Mouse (Mus musculus) forebrain, embryonic 10.5 days (tissue): ENCODE data around the gene Bmpr1a. TPM values are rescaled to one million over a fixed set of nuclear protein-coding genes. Genes with fewer than 3 reads are reported as not detected.

Experiments used
- DNase-seq: peaks from one replicate; pipeline ENCODE4 v3.0.0-alpha.2; 2017; ENCODE audit warnings: low spot score; ENCODE audit errors: extremely low spot score
- H3K27ac ChIP-seq: fragments of 300-500 bp; sonication (generic); 2 replicates; pipeline ENCODE4 v1.5.1; 2016; ENCODE audit warnings: mild to moderate bottlenecking
- H3K27me3 ChIP-seq: fragments of 300-500 bp; sonication (generic); 2 replicates; pipeline ENCODE4 v1.6.1; 2016; ENCODE audit warnings: mild to moderate bottlenecking; ENCODE audit not compliant: poor library complexity, severe bottlenecking
- H3K36me3 ChIP-seq: fragments of 300-500 bp; sonication (generic); replicated peaks from 2 replicates; pipeline ENCODE4 v1.6.1; 2016; ENCODE audit warnings: mild to moderate bottlenecking, moderate library complexity
- H3K4me1 ChIP-seq: fragments of 300-500 bp; sonication (generic); 2 replicates; pipeline ENCODE4 v1.6.1; 2016
- H3K4me3 ChIP-seq: fragments of 300-500 bp; sonication (generic); 2 replicates; pipeline ENCODE4 v1.5.1; 2016; ENCODE audit warnings: mild to moderate bottlenecking, moderate library complexity
- H3K9me3 ChIP-seq: fragments of 300-500 bp; sonication (generic); 2 replicates; pipeline ENCODE4 v1.6.1; 2016; ENCODE audit warnings: mild to moderate bottlenecking, moderate library complexity
- WGBS: fragments of 180-500 bp; shearing (Covaris S2); methylation state at CpG from one replicate; pipeline ENCODE4 v1.1.7; 2016; 5-methylcytosine and 5-hydroxymethylcytosine counted together
- polyA plus RNA-seq: library from polyadenylated mRNA; unstranded; fragments of >200 nt; fragmentation: Nextera tagmentation; extraction: Ambion mirVana; gene quantifications from 2 replicates; pipeline ENCODE4 v1.2.1, GENCODE M21; 2016

The Bmpr1a gene
- polyA plus RNA-seq, 1 experiment from 2014 or later, result 44.5 TPM

DNA sequence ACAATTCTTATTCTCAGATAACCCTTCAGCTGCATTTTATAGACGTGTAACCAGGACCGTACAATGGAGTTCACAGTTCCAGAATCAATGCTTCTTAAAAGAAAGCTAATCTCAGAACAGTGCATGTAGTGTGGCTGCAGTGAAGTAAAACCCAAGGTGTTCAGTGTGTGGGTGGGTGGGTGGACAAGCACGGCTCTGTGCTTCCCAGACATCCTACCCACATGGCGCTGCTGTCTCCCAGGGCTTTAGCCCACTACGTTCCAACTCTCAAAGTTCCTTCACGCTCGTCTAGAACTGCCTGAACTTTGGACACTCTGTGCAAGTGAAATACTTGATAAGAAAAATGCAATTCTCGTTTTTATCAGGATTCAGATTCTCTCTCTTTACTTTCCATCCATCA, 19.6 kb upstream of the Bmpr1a start, which contains the start of gene 9230112D13Rik:
TSS of gene 9230112D13Rik (minus strand) at position 101 of the 400 bp plus-strand sequence.
- Histone ChIP-seq H3K4me1 (no peaks in the 10 kb centered on the region), H3K27me3 (peaks cover 16% of the 10 kb centered on the region), H3K4me3 (no peak within 1 kb of the TSS), H3K36me3 (no peaks in the 10 kb centered on the region), H3K27ac (no peak within 1 kb of the TSS), H3K9me3 (no peaks in the 10 kb centered on the region)
- DNase-seq, result no peak
- WGBS, result 93% methylated on average over 8 of the region's 8 CpGs

DNA sequence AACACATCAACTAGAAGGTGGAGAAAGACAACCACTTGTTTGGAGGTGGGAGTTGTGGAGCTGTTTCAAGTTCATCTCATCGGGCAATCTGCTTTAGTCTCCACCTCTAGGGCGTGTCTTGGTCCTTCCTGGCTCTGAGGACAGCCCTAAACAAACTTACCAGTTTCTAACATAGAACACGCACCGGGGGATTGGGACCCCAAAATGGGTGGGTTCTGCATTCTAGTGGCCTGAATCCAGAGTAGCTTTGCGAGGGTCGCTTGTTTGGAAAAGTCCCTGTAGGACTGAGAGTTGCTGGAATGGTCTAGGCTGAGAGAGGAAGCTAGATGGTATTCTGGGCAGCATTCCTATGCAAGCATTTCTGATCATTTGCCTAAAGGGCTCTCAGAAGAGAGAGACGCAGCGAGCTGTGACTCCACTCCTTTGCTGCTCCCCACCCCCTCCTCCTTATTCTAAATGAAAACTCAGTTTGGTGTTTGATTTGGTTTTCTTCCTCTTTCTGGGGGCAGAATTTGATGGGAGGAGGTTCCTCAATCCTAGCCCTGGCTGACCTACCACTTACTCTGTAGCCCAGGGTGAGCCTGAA, 14.9 kb upstream of the Bmpr1a start:
- Histone ChIP-seq H3K36me3 (no peaks in the 10 kb centered on the region), H3K4me1 (no peaks in the 10 kb centered on the region), H3K27me3 (peaks cover 14% of the 10 kb centered on the region), H3K9me3 (no peaks in the 10 kb centered on the region), H3K4me3 (no peak overlapping the region), H3K27ac (no peak overlapping the region)
- WGBS, result 90% methylated on average over 8 of the region's 8 CpGs
- no peak for DNase-seq

DNA sequence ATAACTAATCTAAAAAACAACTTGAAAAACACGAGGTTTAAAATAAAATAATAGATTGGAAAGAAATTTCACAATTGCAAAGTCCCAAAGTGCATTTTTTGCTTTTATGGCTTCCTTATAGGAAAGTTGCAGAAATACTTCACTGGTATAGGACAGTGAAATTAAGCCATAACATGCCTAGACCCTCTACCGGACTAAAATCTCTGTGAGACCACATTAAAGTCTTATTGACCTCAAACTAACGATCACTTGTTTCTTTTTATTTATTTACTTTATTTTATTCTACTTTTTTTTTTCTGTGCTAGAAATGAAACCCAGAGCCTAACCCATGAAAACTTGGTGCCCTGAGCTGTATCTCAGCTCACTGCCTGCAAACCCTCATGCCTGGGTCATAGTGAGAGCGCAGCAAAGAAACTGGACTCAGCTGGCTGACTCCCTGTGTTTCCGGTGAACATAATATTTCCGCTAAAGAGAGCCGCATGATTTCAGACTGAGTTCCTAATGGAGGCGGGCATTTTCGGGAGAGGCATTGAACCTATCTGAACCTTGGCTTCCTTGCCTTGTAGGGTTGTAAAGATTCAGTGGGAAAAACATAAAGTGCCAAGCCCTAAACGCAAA, 13.9 kb upstream of the Bmpr1a start:
- H3K9me3 ChIP-seq, result no peaks in the 10 kb centered on the region
- no peak overlapping the region for H3K4me3 ChIP-seq
- WGBS, result 95% methylated on average over 10 of the region's 10 CpGs
- no peak overlapping the region for H3K27ac ChIP-seq
- peaks cover 12% of the 10 kb centered on the region for H3K27me3 ChIP-seq
- H3K4me1 ChIP-seq, result no peaks in the 10 kb centered on the region
- no peaks in the 10 kb centered on the region for H3K36me3 ChIP-seq
- DNase-seq, result no peak

DNA sequence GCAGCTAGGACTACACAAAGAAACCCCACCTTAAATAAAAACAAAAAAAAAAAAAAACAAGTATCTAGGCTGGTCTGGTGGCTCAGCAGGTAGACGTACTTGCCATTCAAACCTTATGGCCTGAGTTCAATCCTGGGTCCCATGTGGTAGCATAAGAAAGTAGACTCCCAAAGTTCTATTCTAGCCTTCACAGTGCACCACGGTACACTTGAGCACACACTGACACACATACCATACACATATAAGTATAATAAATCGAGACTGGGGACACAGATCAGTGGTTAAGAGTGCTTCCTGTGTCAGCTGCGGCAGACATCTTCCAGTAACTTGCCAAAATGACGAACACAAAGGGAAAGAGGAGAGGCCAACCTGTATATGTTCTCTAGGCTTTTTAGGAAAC, 12.7 kb upstream of the Bmpr1a start:
- Histone ChIP-seq H3K27ac (no peak overlapping the region), H3K9me3 (no peaks in the 10 kb centered on the region), H3K27me3 (peaks cover 12% of the 10 kb centered on the region; the same call in 1 of the 2 replicates), H3K4me1 (no peaks in the 10 kb centered on the region), H3K36me3 (no peaks in the 10 kb centered on the region), H3K4me3 (no peak overlapping the region)
- DNase-seq, result no peak
- 90% methylated on average over 5 of the region's 5 CpGs for WGBS

DNA sequence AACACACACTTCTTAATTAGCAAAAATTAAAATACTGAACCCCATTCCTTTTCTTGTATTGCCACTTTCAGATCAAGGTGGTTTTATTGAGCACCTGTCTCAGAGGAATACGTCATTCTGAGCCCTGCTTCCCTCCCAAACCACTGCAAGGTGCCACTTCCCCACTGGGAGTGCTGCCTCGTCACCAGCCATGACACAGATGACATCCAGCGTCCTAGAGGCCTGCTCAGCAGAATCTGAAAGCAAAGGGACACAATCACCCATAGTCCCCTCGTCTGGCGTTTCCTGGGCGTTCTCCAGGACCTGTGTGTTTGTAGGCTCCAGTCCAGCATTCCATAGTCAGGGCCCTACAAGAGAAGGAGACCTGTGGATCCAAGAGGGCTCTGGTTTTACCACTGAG, 11.0 kb upstream of the Bmpr1a start:
- Histone ChIP-seq H3K27ac (no peak overlapping the region), H3K4me3 (no peak overlapping the region), H3K36me3 (no peaks in the 10 kb centered on the region), H3K27me3 (peaks cover 12% of the 10 kb centered on the region; the same call in 1 of the 2 replicates), H3K4me1 (0 out of 2 replicates have a peak, but pooled peaks cover under 1% of the 10 kb centered on the region), H3K9me3 (no peaks in the 10 kb centered on the region)
- WGBS, result 50% methylated on average over 6 of the region's 6 CpGs
- DNase-seq, result no peak

DNA sequence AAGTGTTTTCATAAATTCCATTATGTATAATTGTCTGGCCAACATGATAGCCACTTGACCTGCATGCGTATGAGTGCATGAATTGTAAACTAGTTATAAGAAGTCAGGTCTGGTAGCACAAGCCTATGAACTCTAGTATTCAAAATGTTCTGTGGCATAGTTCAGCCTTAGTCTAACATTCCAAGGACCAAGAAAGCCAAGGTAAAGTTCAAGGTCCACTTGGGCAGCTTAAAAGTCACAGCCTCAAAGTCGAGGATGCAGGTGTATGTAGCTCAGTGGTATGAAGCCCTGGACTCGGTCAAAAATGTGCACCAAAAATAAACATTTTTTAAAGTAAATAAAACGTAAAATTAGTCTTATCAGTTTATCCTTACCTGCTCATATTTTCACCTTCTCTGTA, 9.5 kb upstream of the Bmpr1a start:
- no peak for DNase-seq
- WGBS, result 88% methylated on average over 4 of the region's 4 CpGs

DNA sequence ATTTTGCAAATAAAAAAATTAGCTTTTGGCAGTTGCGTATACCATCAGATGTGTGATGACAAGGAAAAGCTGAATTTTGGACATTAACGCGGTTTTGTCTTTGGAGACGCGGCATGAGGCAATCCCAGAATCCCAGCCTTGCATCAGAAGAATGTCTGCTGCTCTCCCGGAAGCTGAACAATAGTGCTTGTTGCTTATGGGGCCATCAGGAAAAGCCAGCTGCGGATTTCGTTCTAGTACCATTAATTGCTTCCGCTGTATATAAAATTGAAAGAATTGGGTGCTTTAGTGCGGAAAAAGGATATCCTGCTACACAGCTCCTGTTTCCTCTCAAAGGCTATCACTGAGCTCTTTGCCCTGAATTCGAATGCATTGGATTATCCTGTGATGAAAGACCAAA, 8.8 kb upstream of the Bmpr1a start:
- Histone ChIP-seq H3K4me1 (peaks cover 15% of the 10 kb centered on the region), H3K27ac (no peak overlapping the region), H3K4me3 (no peak overlapping the region), H3K27me3 (0 out of 2 replicates have a peak, but pooled peaks cover 6% of the 10 kb centered on the region), H3K36me3 (no peaks in the 10 kb centered on the region), H3K9me3 (no peaks in the 10 kb centered on the region)
- 80% methylated on average over 11 of the region's 11 CpGs for WGBS
- DNase-seq, result no peak

More for the DNA sequence above, 9.5 kb upstream of the Bmpr1a start:
- Histone ChIP-seq H3K4me3 (no peak overlapping the region), H3K27me3 (0 out of 2 replicates have a peak, but pooled peaks cover 6% of the 10 kb centered on the region), H3K9me3 (no peaks in the 10 kb centered on the region), H3K4me1 (peaks cover 14% of the 10 kb centered on the region), H3K36me3 (no peaks in the 10 kb centered on the region), H3K27ac (no peak overlapping the region)

DNA sequence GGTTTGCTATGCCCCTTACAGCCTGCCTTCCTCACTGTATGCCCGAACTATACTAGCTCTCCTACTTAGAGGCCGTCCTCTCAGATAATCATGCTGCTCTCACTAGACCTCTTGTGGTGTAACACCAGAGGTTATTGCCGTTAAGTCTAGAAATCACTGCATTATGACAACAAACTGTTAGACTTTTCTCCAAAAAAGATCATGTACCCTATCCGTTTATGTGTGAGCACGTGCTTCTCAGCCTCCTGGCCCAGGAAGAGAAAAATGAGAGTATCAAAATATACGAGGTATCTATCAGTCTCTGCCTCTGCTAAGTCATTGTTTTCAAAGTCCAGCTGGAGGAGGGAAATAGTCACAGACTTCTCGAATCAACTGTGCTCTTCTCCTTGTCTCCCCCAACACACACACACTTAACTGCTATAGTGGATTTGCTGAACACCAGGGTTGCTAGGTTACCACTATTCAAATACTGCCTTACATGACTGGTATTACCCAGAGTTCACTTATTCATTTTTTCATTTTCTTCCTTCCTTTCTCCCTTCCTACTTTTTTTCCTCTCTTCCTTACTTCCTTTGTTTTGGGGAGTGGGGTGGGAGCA, 5.8 kb upstream of the Bmpr1a start:
- Histone ChIP-seq H3K36me3 (no peaks in the 10 kb centered on the region), H3K4me3 (no peak overlapping the region), H3K27ac (no peak overlapping the region), H3K9me3 (no peaks in the 10 kb centered on the region), H3K4me1 (peaks cover 17% of the 10 kb centered on the region), H3K27me3 (peaks cover 14% of the 10 kb centered on the region)
- no peak for DNase-seq
- 69% methylated on average over 7 of the region's 7 CpGs for WGBS

DNA sequence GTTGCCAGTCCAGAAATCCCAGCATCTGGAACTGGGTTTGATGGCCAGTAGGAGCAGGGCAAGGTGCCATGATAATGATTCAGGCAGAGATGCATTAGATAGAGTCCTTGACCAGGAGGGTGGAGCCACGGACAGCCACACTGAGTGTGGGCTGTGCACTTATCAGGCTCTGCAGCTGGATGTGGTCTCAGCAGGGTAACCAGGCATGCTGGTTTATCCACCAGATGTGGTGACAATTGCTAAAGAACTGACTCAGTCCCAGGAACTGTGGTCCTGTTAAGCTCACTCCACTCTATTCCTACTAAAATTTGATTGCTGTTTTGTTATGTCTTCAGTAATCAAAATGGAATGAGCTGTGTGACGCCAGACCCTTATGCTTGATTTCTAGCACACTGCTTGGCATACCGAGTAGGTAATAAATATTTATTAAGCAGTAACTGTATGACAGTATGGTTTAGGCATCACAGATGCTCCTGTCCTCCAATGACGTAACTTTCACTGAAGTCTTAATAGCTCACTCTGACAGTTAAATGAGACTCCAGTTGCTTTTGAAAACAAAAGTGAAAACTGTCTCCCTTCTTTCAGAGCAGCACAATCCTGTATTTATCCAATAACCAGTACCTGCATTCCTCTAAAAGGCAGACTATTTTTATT, 5.2 kb upstream of the Bmpr1a start:
- Histone ChIP-seq H3K27ac (no peak overlapping the region), H3K27me3 (peaks cover 14% of the 10 kb centered on the region), H3K4me1 (peaks cover 23% of the 10 kb centered on the region), H3K9me3 (no peaks in the 10 kb centered on the region), H3K36me3 (no peaks in the 10 kb centered on the region), H3K4me3 (no peak overlapping the region)
- WGBS, result 75% methylated on average over 4 of the region's 4 CpGs
- no peak for DNase-seq

DNA sequence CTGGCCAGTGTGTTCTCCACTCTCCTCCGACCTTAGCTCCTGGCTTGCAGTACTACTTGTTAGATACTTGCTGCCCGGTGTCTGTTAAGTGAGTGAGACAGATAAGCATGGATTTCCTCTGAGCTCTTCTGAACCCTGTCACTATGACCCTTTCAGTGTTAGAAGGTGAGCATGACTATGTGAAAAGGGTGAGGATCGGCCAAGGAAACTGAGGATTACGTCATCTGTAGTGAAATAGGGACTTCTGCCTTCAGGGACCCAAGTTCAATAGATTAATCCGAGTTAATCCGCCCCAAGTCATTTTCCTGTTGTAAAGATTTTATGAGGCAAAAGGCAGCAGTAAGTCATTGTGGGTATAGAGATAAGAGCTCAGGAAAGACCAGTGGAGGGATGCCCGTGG, 2.2 kb upstream of the Bmpr1a start:
- Histone ChIP-seq H3K27ac (no peak overlapping the region), H3K27me3 (peaks cover 14% of the 10 kb centered on the region), H3K9me3 (no peaks in the 10 kb centered on the region), H3K36me3 (no peaks in the 10 kb centered on the region), H3K4me1 (peaks cover 35% of the 10 kb centered on the region), H3K4me3 (no peak overlapping the region)
- peak; percentile 9 for DNase-seq
- 77% methylated on average over 7 of the region's 7 CpGs for WGBS

DNA sequence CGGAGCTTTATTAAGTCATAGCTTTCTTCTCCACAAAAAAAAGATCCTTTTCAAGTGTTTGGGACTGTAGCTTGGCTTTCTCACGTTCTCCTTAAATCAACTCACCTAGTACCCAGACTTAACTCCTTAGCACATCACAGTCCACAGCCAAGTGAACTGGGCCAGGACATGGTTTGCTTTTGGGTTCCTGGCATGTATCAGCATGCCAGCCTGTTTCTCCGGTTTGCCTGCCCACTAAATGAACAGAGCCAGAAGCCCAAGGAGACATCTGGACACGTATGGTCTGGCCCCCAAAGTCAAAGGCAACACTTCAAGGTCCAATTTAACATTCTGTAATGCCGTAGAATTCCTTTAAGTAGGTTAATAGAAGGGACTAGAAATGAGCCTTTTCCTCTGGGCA, 1.2 kb upstream of the Bmpr1a start:
- Histone ChIP-seq H3K27me3 (peaks cover 14% of the 10 kb centered on the region), H3K9me3 (no peaks in the 10 kb centered on the region), H3K4me1 (peaks cover 44% of the 10 kb centered on the region), H3K4me3 (no peak overlapping the region), H3K36me3 (no peaks in the 10 kb centered on the region), H3K27ac (no peak overlapping the region)
- 90% methylated on average over 5 of the region's 5 CpGs for WGBS
- no peak for DNase-seq

DNA sequence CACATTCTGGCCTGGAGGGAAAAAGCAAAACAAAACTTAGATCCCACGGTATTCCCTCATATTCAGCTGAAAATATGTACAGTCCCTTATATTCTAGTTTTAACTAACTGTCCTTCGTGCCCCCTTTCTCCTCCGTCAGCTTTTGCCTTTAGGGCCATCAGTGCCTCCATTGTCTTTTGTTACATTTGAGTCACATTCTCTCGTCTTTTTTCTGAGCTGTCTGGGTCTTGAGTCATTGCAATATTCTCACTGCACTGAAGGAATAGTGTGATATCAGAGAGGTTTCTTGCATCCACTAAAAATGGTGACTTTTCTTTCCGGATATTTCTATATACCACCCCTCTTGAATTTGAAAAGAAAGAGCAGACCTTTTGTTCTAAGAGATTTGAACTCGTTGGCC, 618 bp upstream of the Bmpr1a start:
- no peaks in the 10 kb centered on the region for H3K36me3 ChIP-seq
- 47% methylated on average over 6 of the region's 6 CpGs for WGBS
- peak; percentile 13 for DNase-seq
- H3K4me1 ChIP-seq, result peaks cover 47% of the 10 kb centered on the region
- peak overlapping the region; percentile 99 for H3K27ac ChIP-seq
- H3K27me3 ChIP-seq, result peaks cover 14% of the 10 kb centered on the region
- peak overlapping the region; percentile 87 for H3K4me3 ChIP-seq
- H3K9me3 ChIP-seq, result no peaks in the 10 kb centered on the region
